Mouse (Mus musculus) 416B (cell line): ENCODE measurements around the gene Tmcc3.
"Not testable (repeated sequence)": the region's sequence is repeated elsewhere in the genome, so short reads cannot be mapped to it uniquely, and the experiment has no call there.

ENCODE experiments used
- DNase-seq: peaks from one replicate; pipeline ENCODE4 v3.0.0; 2011; ENCODE audit warnings: low read depth

Tmcc3 gene

GRCm38 (mm10) chr10:94515179-94515545 is 203.4 kb downstream of the Tmcc3 start:
- DNase-seq = no peak

GRCm38 (mm10) chr10:94515583-94515982 is 203.8 kb downstream of the Tmcc3 start:
- no peak for DNase-seq

- no peak for DNase-seq
These were observed 208.1 kb downstream of the Tmcc3 start for GRCm38 (mm10) chr10:94519887-94520286.

GRCm38 (mm10) chr10:94520306-94521106 is 208.8 kb downstream of the Tmcc3 start:
- no peak for DNase-seq

GRCm38 (mm10) chr10:94521107-94521401 is 209.3 kb downstream of the Tmcc3 start:
- DNase-seq = no peak

- no peak for DNase-seq
These were observed 210.0 kb downstream of the Tmcc3 start for GRCm38 (mm10) chr10:94521776-94522175.

GRCm38 (mm10) chr10:94523297-94523696 is 211.5 kb downstream of the Tmcc3 start:
- no peak for DNase-seq

GRCm38 (mm10) chr10:94523711-94524156 is 212.0 kb downstream of the Tmcc3 start:
- DNase-seq = no peak

GRCm38 (mm10) chr10:94524966-94525365 is 213.2 kb downstream of the Tmcc3 start:
- peak; percentile 11 for DNase-seq

- no peak for DNase-seq
These were observed 214.0 kb downstream of the Tmcc3 start for GRCm38 (mm10) chr10:94525784-94526183.

- no peak for DNase-seq
These were observed 215.1 kb downstream of the Tmcc3 start for GRCm38 (mm10) chr10:94526834-94527233.

GRCm38 (mm10) chr10:94527248-94527647 is 215.5 kb downstream of the Tmcc3 start:
- DNase-seq = no peak

- no peak for DNase-seq
These were observed 218.3 kb downstream of the Tmcc3 start for GRCm38 (mm10) chr10:94530079-94530478.

- DNase-seq = no peak
These were observed 219.7 kb downstream of the Tmcc3 start for GRCm38 (mm10) chr10:94531482-94531881.

GRCm38 (mm10) chr10:94533081-94533724 is 221.5 kb downstream of the Tmcc3 start:
- DNase-seq = no peak

GRCm38 (mm10) chr10:94538623-94539022 is 226.9 kb downstream of the Tmcc3 start:
- DNase-seq = not testable (repeated sequence)

GRCm38 (mm10) chr10:94540241-94540640 is 228.5 kb downstream of the Tmcc3 start:
- DNase-seq = no peak

- DNase-seq = no peak
These were observed 232.2 kb downstream of the Tmcc3 start for GRCm38 (mm10) chr10:94543956-94544355.

GRCm38 (mm10) chr10:94544803-94545202 is 233.1 kb downstream of the Tmcc3 start:
- DNase-seq = no peak

- DNase-seq = peak; percentile 87
These were observed 233.7 kb downstream of the Tmcc3 start for GRCm38 (mm10) chr10:94545259-94546019.

GRCm38 (mm10) chr10:94546617-94547016 is 234.9 kb downstream of the Tmcc3 start:
- DNase-seq = no peak

- no peak for DNase-seq
These were observed 237.9 kb downstream of the Tmcc3 start for GRCm38 (mm10) chr10:94549511-94550232.
